Mouse (Mus musculus) MEL-GATA-1-ER (cell line): ENCODE results near the gene Zfp362.

Source experiments
- DNase-seq: peaks from one replicate; pipeline ENCODE4 v3.0.0-alpha.2; 2012; ENCODE audit warnings: low read depth; ENCODE audit errors: extremely low read depth

The Zfp362 gene

GRCm38 (mm10) chr4:128806043-128806826, at the start of gene Zfp362:
Zfp362 (minus strand) TSS chr4:128806045.
- DNase-seq = no peak

GRCm38 (mm10) chr4:128855613-128856040, 49.8 kb upstream of the Zfp362 start:
- DNase-seq = peak; percentile 42

GRCm38 (mm10) chr4:128853117-128853516, 47.3 kb upstream of the Zfp362 start:
- DNase-seq = no peak

GRCm38 (mm10) chr4:128852266-128852887, 46.5 kb upstream of the Zfp362 start:
- DNase-seq = no peak

- no peak for DNase-seq
Measured at GRCm38 (mm10) chr4:128849686-128850085, 43.8 kb upstream of the Zfp362 start.

- no peak for DNase-seq
Measured at GRCm38 (mm10) chr4:128848961-128849360, 43.1 kb upstream of the Zfp362 start.

- no peak for DNase-seq
Measured at GRCm38 (mm10) chr4:128845367-128845973, 39.6 kb upstream of the Zfp362 start.

GRCm38 (mm10) chr4:128844566-128844965, 38.7 kb upstream of the Zfp362 start:
- DNase-seq = no peak

- peak; percentile 51 for DNase-seq
Measured at GRCm38 (mm10) chr4:128841259-128841658, 35.4 kb upstream of the Zfp362 start.

- no peak for DNase-seq
Measured at GRCm38 (mm10) chr4:128839811-128840738, 34.2 kb upstream of the Zfp362 start.

- DNase-seq = no peak
Measured at GRCm38 (mm10) chr4:128838202-128838601, 32.4 kb upstream of the Zfp362 start.

- DNase-seq = no peak
Measured at GRCm38 (mm10) chr4:128824131-128824530, 18.3 kb upstream of the Zfp362 start.

- no peak for DNase-seq
Measured at GRCm38 (mm10) chr4:128820568-128820967, 14.7 kb upstream of the Zfp362 start.

- DNase-seq = no peak
Measured at GRCm38 (mm10) chr4:128817011-128817410, 11.2 kb upstream of the Zfp362 start.

GRCm38 (mm10) chr4:128811382-128812056, 5.7 kb upstream of the Zfp362 start:
- peak; percentile 96 for DNase-seq

- peak; percentile 76 for DNase-seq
Measured at GRCm38 (mm10) chr4:128806827-128807179, 958 bp upstream of the Zfp362 start.

GRCm38 (mm10) chr4:128805150-128806042, 449 bp downstream of the Zfp362 start:
- DNase-seq = peak; percentile 16

- no peak for DNase-seq
Measured at GRCm38 (mm10) chr4:128804426-128805149, 1.3 kb downstream of the Zfp362 start.

GRCm38 (mm10) chr4:128803569-128803968, 2.3 kb downstream of the Zfp362 start:
- DNase-seq = no peak
